Mouse (Mus musculus): ENCODE data around the gene Aldh1a1. TPM values are rescaled to one million over a fixed set of nuclear protein-coding genes. Genes with fewer than 3 reads are reported as not detected.

Aldh1a1 gene
- polyA plus RNA-seq (2012): 0.21 and 0.33 TPM in 2 replicates

DNA sequence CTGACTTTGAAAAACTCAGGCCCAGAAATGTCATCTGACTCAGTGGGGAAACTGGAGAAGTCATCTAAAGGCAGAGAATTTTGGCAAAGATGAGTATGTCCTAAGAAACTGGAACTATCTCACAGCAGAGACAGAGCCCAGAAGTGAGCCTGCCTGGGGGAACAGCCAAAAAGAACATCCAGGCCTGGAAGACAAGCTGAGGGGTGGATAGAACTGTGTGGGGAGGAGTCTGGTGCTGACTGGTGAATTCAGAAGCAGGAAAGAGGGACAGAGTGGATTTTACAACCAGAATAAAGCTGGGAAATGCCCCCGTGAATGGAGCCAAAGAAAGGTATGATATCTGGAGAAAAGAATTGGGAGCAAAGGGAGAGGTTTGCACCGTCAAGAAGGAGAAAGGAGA lies at the start of gene Aldh1a1:
Aldh1a1 (plus strand) TSS at position 225 of the 400 bp plus-strand sequence.
- TF ChIP-seq GATA1 (IDR thresholded peaks at IDR 0.05; ENCODE audit: low read length): no peak

DNA sequence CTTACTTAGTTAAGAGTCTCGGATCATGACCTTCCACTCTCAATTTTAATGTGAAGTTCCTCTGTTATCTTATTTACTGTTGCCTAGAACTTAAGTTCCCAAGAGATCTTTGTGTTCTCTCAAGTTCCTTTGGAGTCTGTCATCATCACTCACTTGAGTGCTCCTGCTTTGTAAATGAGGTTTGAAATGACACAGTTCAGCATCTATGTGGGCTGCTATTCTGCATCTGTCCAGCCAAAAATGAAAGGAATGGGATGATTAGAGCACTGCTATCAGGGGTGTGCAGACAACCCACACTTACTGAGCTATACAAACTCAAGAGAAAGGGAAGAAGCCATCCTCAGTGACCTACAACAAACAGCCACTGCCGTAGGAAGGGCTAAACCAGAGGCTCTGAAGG lies 44.7 kb upstream of the Aldh1a1 start:
- no peak for TF ChIP-seq GATA1 (IDR thresholded peaks at IDR 0.05; ENCODE audit: low read length)

DNA sequence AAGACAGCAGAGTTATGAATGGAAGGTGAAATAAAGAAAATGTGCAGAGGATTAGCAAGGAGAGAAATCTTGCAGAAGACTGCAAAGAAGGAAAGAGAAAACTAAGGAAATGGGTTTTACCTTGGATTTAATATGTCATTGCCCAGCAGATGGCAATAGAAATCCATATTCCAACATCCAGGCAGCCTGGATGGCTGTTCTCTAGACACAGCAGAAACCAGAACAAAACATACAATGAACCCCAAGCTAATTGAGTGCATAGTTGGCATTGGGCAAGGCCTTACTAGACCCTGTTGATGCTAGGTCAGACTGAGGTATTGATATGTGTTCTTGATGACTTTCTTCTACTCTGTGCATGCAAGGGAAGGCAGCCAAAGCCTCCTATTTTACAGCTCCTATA lies 43.0 kb upstream of the Aldh1a1 start:
- TF ChIP-seq GATA1 (IDR thresholded peaks at IDR 0.05; ENCODE audit: low read length): no peak

DNA sequence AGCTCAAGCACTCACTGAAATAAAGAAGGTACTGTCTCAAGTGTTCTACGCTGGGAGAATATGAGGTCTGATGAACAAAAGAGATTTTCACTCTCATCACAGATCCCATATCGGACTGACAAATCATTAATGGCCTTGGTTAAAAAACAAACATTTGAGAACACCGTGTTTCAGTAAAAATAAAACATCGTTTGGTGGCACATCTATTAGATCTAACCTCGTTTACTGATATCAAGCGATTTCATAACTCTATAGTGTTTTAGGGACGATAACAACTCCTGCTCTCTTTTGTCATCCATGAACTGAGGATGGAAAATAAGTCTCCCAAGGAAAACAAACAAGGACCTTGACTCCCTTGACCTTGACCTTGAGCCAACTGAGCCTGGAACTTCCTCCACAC lies 41.5 kb upstream of the Aldh1a1 start:
- TF ChIP-seq GATA1 (IDR thresholded peaks at IDR 0.05; ENCODE audit: low read length): no peak

DNA sequence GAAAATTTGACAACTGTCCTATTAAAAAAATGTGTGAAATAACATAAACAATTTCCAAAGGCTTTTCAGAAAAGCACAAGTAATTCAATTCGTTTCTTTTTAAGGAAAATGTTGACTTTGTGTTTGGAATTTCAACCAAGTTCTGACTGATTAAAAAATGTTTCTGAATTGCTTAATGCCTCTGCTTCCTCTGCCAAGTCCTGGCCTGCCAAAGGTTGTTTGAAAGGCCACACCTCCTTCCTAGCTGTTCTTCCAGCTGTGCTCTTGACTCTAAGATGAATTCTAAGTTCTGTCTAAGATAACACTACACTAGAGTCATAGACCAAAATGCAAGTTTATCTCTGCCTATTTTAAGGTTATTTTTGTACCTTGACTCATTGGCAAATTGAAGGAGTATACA lies 8.0 kb upstream of the Aldh1a1 start:
- TF ChIP-seq GATA1 (IDR thresholded peaks at IDR 0.05; ENCODE audit: low read length): no peak

DNA sequence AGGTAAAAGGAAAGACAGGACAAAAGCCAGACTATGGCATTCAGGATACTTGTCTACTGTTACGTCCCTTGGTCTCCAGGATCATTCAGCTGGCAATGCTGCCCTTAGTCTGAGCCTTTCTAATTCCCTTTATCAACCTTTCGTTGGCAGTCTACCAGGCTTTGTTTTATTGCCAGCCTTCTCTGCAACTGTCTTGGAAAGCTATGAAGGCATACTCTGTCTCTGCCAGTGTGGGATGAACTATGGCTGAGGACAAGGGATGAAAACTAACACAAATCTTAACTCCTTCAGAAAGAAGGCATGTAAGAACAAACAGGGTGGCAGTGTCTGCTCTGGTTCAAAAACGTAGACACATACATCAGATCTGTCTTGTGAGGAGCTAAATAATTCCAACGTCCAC lies 565 bp upstream of the Aldh1a1 start:
- no peak for TF ChIP-seq GATA1 (IDR thresholded peaks at IDR 0.05; ENCODE audit: low read length)

DNA sequence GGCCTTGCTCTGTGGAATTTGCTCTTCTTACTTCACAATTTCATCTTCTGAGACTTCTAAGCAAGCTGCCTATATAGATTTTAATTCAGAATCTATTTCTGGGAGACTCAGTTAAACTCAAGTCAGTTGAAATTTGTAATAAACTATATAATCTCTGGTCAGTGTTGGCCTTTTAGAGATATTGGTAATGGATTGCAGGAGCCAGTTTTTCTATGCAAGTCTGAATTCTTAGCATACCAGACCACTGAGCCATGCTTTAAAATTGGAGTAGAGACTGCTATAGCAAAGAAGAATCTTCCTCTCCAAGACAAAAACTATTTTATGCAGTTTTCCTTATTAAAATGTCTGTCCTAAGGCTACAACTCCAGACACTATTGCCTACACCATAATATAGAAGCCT lies 4.0 kb downstream of the Aldh1a1 start:
- TF ChIP-seq GATA1 (IDR thresholded peaks at IDR 0.05; ENCODE audit: low read length): no peak

DNA sequence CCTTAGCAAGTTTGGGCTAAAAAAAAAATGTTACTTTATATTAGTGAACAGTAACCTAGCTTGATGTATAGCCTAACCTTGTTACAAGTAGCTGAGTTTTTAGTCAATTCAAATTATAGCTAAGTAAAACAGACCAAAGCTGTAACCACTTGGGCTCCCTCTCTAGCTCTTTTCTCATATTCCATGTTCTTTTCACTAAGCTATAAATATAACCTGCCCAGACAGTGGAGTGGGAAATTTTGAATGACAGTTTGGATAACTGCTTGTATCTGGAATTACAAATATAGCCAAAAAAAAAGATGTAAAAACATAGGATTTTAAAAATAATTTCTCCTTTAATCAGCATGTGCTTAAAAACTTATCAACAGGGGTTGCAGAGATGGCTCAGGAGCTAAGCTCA lies 12.8 kb downstream of the Aldh1a1 start:
- TF ChIP-seq GATA1 (IDR thresholded peaks at IDR 0.05; ENCODE audit: low read length): no peak

DNA sequence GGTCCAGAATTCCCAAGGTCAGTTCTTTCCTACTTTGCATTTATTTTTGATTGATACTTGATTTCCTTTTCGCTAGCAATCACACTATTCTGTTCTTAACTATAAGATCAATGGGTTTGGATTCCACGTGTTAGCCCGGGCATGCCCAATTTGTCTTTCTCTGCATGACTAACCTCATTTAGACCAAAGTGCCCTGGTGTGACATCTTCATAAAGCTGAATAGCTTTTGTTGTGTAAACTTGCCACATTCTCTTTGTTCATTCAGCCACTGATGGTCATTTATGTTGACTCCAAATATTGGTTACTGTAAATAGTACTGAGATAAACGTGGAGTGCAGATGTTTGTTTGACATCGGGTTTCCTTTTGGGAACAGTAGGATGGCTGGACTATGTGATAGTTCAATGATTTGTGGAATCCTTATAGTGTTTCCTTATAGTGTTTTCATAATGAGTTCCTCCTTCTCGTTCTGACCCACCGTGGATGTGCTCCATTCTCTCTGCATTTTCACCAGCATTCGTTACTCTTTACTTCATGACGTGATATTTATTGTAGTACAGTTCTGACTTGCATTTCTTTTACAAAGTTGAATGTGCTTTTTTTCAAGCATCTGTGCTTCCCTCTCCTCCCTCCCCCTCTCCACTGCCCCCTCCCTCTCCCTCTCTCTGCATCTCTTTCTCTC lies 14.6 kb downstream of the Aldh1a1 start:
- TF ChIP-seq GATA1 (IDR thresholded peaks at IDR 0.05; ENCODE audit: low read length): no peak

DNA sequence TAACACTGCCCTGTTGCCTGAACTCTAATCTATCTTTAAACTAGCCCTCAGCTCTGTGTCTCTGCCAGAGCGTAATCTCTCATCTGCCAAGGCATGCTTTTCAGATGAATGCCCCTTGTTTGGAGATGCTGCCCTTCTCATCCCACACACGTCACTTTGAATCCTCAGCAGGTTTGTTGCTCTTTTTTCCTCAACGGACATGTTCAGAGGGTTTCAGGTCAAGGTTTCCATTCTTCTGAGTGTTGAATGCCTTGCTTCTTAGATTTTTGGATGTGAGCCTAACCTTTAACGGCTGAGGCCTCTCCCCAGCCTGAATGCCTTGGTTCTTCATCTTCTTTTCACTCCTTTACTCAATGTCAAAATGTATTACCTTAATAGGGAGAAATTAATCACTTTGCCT lies 16.1 kb downstream of the Aldh1a1 start:
- TF ChIP-seq GATA1 (IDR thresholded peaks at IDR 0.05; ENCODE audit: low read length): no peak

DNA sequence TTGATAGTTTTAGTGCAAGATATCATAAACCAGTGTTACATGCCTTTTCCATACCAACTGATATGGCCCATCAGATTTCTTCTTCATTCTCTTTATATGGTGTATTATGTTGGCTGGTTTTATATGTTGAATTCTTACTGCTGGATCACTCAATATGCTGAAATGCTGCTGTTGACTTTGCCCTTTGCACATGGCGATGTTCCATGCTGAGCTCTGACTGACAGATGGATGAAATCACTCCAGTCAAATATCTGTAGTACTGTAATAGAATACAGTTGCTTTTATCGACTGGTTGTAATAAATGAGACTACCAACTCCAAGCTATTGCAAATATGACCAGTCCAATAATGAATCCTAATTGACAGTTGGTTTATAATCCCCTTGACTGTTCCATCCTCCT lies 19.5 kb downstream of the Aldh1a1 start:
- no peak for TF ChIP-seq GATA1 (IDR thresholded peaks at IDR 0.05; ENCODE audit: low read length)

DNA sequence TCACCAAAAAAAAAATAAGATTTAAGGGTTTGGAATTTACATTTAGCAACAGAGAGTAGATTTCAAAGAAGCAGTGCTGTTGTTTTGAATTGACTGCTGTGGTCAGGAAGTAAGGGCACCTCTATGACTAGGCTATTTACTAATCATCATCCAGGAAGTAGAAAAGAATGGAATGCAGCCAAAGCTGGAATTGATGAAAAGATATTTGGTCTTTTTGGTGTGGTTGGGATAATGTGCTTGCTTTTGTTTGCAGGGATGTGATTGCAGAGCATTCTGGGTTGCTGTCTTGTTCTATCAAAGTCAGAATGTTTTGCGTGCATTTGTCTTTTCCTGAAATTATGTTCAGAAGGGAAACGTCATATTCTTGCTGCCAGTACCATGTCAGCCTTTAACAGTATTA lies 20.7 kb downstream of the Aldh1a1 start:
- no peak for TF ChIP-seq GATA1 (IDR thresholded peaks at IDR 0.05; ENCODE audit: low read length)

DNA sequence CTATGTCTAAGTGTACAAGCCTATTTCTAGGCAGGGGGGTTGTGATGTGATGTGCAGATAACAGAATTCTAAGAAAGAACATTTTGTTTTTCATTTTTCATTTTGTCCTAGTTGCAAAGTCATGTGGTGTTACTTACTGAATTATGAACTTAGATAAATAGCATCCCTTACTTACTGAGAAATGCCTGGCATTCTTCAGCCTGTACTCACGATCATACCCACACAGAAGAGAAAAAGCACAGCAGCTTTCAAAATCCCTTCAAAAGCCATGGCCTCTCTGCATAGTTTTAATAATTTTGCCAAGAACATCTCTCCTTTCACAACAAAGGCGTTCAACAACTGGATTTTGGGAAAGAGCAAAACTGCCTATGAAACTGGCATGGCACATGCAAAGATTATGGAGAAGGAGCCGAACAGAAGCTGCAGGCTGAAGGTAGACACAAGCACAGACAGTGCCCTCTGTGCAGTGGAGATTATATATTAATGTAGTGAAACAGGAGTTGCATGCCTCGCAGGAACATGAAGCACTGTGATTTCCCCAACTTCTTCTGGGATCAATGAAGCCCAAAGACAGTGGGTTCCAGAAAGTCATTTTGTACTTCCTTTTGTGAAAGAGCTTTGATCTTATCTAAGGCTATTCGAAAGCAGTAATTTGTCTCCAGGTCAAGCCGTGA lies 21.3 kb downstream of the Aldh1a1 start:
- TF ChIP-seq GATA1 (IDR thresholded peaks at IDR 0.05; ENCODE audit: low read length): no peak

DNA sequence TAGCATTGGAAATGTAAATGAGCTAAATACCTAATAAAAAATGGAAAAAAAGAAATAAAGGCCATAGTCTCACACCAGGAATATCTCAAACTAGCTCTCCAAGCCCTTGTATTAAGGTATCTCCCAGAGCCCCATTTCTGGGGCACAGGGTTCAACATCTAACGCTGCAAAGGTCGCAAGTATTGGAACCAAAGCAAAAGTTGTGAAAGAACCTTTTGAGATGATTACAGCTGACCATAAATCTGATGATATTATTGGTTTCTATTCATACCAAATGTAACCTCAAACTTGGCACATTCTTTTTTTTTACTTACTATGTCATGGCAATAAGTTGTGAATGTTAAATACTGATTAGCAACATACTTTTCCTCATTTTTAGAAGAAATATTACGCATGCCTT lies 24.0 kb downstream of the Aldh1a1 start:
- no peak for TF ChIP-seq GATA1 (IDR thresholded peaks at IDR 0.05; ENCODE audit: low read length)

DNA sequence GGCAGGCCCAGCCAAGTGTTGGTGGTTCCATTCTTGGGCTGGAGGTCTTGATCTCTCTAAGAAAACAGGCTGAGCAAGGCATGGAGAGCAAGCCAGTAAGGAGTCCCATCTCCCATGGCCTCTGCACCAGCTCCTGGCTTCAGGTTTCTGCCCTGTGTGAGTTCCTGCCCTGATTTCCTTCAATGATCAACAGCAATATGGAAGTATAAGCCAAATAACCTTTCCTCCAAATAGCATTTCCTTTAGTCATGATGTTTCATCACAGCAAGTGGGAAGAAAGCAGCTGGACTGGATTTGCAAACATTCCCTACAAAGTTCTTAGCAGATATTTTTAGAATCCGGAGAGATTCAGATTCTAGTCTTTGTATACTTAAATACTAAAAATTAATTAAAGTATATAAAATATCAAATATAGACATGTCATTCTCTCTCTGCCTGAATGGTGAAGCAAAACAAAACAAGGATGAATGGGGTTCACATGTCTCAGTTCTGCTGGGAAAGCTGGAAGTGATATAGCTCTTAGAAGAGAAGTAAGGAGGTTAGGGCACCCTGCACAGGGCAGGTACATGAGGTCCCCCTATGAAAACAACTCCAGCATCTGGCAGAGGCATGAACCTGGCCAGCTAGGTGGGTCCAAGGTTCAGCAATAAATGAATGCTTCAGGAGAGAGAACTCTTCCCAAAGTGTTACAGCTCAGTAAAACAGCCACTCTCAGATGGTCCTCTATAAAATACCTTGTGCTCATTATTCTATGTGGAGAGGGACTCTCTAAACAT lies 37.6 kb downstream of the Aldh1a1 start:
- no peak for TF ChIP-seq GATA1 (IDR thresholded peaks at IDR 0.05; ENCODE audit: low read length)

DNA sequence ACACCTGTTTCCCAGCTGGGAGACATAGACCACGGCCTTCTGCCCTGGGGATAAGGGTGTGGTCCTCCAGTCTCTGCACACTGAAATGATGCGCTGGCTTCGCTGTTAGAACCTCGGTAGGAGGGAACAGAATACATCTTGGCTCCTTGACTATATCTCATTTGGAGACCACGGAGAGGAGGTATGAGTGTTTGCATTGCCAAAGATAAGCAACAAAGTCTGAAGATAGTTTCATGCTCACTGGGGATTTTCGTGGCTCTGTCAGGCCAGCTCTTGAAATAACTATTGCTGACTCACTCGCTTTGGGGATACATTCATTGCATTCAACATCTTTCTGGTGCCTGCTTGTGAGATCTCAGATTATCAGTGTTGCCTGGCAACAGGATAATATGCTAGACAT lies 44.0 kb downstream of the Aldh1a1 start:
- no peak for TF ChIP-seq GATA1 (IDR thresholded peaks at IDR 0.05; ENCODE audit: low read length)

DNA sequence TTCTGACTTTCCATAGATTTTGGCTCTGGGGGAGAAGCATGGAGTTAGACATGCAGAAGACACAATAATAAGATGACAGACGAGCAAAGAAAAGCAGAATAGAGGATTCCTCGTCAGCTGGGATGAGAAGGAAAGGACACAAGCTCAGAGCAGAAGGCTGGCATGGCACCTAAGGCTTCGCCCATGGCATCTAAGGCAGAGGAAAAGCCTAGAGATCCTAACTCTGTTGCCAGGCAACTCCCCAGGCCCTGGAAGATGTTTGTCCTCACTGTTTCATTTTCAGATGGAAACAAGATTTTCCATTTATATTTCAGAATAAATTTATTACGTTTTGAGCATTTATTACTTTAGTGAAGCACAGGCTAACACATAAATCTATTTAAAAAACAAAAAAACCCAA lies 48.5 kb downstream of the Aldh1a1 start:
- TF ChIP-seq GATA1 (IDR thresholded peaks at IDR 0.05; ENCODE audit: low read length): no peak
